Mouse (Mus musculus) NIH3T3 (cell line): ENCODE measurements around the gene Ctdnep1.
"Not testable (repeated sequence)": the region's sequence is repeated elsewhere in the genome, so short reads cannot be mapped to it uniquely, and the experiment has no call there.

Experiments used
- DNase-seq: peaks from one replicate; pipeline ENCODE4 v3.0.0-alpha.2; 2012; ENCODE audit warnings: low read depth

Gene Ctdnep1

DNA sequence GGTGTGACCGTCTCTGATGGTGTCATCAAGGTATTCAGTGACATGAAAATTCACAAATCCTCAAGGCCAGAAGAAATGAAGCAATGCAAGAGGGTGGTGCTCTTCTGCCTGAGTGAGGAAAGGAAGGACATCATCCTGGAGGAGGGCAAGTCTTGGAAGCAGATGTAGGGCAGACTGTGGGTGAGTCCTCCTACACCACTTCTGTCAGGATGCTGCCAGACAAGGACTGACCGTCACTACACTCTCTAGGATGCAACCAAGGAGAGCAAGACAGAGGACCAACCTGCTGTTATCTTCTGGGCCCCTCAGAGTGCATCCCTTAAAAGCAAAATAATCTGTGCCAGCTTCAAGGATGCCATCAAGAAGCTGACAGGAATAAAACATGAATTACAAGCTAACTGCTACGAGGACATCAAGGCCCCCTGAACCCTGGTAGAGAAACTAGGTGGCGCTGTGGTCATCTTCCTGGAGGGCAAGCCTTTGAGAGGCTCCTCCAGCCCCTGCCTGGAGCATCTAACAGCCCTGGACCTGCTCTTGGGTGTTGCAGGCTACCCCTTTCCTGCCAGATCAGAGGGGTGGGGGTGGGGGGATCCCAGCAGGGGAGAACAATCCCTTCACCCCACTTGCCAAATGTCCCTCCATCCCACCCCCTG lies 30.0 kb upstream of the Ctdnep1 start:
- DNase-seq: peak; percentile 21

DNA sequence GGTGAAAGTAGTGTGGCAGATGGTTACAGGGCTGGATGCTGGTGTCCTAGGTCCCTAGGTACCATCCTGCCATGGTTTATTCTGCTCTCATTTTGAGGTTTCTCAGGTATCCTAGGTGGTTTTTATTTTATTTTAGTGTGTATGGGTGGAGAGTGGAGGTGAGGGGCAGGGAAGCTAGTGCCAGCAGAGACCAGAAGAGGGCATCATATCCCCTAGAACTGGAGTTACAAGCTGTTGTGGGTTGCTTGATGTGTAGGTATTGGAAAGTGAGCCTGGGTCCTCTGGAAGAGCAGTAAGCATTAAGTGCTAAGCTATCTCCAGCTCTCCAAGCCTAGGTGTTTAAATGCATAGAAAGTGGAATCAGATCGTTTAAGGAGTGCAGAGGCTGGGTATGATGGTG lies 28.7 kb upstream of the Ctdnep1 start:
- DNase-seq: no peak

DNA sequence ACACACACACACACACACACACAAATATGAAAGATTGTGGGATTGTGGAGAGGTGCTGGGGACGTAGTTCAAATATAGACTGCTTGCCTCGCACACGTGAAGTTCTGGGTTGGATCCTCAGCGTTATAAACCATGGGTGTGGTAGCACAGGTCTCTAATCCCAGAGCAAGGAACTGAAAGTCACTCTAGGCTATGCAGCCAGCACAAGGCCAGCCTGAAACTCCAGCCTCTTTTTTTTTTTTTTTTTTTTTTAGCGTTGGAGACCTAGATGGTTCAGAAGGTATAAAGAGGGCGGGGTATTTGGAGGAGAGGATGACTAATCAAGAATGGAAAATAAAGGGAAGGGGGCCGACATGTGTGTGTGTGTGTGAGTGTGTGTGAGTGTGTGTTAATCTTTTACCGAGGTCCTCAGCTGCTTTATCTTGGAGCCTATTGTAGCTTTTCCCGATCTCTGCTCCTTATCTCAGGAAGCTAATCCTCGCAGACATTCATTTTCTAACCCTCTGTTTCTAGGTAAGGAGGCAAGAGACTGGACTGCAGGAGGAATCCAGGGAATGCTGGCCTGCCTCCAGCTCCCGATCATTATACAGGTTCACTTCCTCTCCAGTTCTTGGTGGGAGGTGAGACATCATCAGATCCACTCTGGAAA lies 27.6 kb upstream of the Ctdnep1 start:
- no peak for DNase-seq

DNA sequence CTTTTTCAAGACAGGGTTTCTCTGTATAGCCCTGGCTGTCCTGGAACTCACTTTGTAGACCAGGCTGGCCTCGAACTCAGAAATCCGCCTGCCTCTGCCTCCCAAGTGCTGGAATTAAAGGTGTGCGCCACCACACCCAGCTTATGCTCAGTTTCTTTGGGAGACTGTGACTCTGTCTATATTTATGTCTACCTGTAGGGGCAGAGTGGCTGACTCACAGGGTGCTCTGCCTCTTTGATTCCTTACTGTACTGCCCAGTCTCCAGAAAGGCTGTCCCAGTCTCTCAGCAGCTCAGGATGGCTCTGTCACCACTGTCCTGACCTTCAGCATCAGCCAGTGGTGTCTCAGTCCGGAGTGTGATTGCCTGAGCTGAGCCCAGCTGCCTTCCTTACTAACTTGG lies 25.3 kb upstream of the Ctdnep1 start:
- not testable (repeated sequence) for DNase-seq

DNA sequence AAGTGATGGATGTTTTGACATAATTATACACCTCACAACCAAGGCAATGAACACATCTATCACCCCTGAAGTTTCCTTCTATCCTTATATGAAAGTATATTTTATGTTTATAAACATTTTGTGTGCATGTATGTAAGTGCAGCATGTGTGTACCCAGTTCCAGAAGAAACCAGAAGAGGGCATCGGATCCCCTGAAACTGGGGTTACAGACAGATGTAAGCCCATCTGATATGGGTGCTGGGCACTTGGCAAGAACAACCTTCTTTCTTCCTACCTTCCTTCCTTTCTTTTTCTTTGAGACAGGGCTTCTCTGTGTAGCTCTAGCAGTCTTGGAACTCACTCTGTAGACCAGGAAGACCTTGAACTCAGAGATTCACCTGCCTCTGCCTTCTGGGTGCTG lies 24.7 kb upstream of the Ctdnep1 start:
- peak; percentile 23 for DNase-seq

DNA sequence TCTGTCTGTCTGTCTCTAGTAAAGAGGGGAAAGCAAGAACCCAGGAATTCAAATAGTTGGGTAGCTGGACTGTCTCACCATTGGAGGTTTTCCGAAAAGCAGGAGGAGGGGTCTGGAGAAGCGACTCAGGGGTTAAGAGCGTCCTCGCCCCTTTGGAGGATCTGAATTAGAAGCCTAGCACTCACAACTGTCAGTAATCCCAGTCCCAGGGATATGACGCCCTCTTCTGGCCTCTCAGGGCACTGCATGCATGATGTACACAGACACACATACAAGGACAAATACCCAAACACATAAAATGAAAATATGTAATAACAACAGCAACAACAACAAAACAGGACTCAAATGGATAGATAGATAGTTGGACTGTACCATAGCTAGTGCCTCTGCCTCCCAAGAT lies 20.3 kb upstream of the Ctdnep1 start:
- DNase-seq: peak; percentile 46

DNA sequence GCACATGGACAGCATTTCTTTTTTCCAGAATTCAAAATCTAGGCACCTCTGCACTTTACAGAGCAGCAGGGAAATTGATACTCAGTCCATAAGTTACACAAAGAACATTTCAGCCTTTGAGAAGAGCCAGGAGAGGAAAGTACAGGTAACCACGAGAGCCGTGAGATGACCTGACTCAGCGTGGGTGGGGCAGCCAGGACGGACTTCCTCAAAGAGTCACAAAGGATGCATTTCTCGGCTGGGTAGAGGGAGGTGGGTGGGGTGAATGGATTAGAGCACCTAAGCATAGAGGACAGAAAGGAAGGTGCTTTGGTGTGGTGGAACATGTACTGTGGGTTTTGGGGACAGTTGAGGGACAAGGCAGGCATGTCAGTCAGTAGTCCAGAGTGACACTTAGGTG lies 19.1 kb upstream of the Ctdnep1 start:
- no peak for DNase-seq

DNA sequence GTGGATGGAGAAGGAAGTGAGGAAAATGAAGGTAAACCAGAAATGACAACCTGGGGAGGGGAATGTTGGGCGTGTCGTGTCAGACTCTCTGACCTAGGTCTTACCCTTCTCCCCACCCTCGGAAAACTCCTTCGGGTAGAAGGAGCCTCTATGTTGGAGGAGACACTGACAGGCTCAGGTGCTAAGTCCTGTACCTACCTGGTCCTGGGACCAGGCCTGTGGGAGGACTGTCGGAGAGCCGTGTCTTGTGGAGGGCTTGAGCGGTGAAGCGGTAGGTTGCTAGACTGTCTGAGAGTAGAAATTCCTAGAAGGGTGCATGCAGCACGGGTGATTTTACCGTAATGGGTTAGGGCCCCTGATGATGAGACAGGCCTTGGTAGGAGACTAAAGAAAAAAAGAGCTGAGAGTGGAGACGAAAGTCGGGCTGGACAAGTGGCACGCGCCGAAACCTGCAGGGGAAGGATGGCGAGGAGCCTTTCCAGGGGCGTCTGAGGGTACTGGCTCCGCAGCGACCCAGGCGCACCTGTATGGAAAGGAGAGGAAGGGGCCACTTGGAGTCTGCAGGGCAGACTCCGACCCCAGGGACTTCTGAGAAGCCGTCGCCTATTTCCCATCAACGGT lies 16.2 kb upstream of the Ctdnep1 start, which contains the start of gene Cldn7:
TSS of gene Cldn7 (plus strand) at position 130 of the 621 bp plus-strand sequence.
- no peak for DNase-seq

DNA sequence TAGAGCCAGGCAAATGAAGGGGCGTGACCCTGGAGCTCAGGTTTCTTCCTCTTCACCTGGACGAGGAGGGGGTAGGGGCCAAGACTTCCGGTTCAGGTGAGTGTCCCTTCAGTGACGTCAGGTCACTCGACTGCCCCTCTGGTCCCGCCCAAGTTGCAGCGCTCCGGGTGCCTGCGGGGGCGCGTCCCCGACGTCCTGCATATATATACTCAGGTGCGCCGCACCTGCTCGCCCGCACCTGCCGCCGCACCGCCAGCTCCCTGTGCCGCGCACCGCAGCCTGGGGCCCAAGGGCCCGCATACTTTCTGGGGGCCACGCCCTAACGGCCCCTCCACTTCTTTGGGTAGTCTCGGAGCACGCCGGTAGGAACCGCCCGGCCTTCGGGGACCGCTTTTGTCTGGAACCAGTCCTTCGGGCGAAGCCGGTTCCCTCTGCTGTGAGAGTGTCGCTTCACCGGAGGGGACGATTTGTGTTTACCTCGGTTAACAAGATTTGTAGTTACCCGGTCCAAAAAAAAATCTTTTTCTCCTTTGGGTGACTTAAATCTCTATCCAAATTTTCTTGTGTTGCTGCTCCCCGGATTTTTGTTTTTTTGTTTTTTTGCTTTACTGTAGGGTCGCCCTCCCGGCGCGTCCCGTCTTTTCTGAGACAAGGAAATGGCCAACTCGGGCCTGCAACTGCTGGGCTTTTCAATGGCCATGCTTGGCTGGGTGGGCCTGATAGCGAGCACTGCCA lies 15.5 kb upstream of the Ctdnep1 start:
- no peak for DNase-seq

DNA sequence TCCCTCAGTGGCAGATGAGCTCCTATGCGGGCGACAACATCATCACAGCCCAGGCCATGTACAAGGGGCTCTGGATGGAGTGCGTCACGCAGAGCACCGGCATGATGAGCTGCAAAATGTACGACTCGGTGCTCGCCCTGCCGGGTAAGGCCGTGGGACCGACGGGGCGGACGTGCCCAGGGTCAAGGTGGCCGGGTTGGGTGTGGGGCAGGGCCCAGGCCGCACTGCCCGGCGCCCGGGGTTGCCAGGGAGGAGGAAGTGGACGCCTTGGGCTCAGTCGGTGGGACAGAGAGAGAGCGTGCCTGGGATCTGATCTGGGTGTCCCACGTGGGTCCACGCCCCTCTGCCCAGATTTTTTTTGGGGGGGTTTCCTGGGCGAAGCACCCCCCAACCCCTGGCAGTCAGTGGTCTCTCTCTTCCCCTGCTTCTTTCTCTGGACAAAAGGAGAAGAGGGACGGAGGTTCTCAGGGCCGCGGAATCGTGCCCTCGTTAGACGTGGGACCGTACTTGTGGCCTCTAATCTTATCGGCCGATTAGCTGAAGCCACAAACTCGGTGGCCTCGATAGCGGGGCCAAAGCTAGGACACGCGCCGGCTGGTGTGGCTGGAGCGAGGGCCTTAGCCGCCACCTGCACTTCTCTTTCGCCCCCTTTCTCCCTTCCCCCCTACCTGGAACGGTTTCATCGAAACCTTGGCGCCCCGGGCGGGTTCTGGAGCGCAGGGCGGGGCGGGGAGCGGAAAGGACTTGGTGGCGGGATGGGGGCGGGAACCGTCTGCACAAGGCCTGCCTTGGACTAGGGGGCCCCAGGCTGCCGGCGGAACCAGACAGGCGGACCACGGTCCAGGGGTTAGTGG lies 14.7 kb upstream of the Ctdnep1 start:
- DNase-seq: no peak

DNA sequence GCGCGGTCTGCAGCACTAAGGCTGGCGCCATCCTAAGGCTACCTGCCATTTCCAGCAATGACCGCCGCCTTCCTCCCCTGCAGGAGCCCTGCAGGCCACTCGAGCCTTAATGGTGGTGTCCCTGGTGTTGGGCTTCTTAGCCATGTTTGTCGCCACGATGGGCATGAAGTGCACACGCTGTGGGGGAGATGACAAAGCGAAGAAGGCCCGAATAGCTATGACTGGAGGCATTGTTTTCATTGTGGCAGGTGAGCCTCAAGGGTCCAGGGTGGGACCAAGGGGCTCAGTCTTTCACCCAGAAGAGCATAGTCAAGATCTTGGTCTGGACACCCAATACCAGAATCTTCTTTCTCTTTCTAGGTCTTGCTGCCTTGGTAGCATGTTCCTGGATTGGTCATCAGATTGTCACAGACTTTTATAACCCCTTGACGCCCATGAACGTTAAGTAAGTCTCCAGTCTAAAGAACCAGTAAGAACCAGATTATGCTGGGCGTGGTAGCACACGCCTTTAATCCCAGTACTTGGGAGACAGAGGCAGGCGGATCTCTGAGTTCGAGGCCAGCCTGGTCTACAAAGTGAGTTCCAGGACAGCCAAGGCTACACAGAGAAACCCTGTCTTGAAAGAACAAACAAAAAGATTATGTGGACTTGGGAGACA lies 14.0 kb upstream of the Ctdnep1 start:
- DNase-seq: no peak

DNA sequence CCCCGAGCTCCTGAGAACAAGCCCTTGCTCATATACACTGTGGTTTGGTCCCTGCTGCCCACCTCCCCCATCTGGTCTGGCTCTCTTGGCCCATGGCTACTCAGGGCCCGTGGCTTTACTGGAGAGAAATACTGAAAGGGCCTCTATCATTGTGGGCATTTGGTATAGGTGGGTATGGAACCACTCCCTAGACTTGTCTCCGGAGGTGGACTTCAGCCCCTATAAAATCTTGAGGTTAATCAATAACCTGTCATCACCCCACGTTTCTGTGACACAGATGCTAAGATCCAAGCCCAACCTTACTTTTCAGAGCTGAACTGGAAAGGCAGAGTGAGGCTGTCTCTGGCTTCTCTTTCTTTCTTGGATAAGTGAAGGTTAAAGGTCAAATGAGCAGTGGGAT lies 12.2 kb upstream of the Ctdnep1 start:
- DNase-seq: no peak

DNA sequence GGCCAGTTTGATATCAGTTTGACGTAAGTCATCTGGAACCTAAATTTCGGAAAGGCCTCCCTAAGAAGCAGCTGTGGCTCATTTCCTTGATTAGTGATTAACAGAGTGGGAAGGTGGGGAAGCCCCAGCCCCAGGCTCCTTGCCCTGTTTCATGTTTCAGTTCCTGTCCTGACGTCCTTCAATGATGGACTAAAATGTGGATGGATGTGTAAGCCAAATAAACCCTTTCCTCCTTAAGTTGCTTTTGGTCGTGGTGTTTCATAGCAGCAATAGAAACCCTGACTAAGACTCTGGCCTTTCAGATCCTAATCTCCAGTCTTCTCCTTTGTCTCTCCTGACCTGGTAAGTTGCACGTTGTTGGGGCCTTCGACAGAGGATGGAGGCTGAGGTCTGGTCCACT lies 10.7 kb upstream of the Ctdnep1 start:
- DNase-seq: no peak

DNA sequence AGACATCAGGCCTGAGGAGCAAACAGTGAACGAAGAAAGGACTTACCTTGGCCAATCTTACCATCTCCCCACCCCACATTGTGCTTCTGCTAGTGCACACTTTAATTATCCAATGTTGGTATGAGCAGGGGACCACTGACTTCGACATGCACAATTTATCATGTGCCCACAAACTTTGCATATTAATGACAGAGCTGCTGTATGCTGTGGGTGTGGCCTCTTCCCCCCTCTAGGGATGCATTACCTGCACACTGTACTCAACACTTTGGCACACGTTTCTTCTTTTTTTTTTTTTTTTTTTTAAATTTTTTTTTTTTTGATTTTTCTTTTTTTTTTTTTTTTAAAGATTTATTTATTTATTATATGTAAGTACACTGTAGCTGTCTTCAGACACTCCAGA lies 10.2 kb upstream of the Ctdnep1 start:
- no peak for DNase-seq

DNA sequence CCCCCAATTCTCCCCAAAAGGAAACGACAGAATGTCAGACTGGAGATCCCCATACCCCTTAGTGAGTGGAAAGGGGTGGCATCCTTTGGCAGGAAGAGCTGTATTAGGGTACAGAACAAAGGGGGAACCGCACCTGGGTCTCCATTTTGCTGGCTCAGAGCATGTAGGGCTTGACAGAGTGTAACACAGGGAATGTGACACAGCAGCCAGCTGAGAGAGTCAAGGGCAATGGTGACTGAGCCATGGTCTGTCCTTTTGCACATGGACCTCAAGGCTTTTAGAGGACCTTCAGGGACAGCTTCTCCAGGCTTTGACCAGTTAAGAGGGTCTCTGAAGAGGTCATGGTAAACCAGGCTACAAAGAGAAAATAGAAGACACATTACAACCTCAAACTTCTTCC lies 6.0 kb upstream of the Ctdnep1 start:
- DNase-seq: no peak

DNA sequence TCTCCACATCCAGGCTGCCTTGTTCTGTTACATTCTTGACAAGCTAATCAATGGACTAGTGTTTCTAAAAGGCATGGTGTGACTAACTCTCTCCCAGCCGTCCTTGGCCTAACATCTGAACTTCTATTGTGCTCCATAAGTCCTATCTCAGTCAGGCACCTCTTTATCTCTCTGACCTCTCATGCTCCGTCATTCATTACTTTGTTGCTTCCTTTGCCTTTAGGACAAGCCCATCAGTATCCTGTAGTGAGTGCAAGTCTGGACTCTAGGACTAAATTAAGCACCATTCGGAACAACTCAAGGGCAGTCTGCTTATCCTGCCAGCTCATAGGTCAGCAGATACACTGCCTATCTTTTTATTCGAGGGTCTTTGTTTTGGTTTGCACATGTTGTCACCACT lies 4.7 kb upstream of the Ctdnep1 start:
- DNase-seq: no peak

DNA sequence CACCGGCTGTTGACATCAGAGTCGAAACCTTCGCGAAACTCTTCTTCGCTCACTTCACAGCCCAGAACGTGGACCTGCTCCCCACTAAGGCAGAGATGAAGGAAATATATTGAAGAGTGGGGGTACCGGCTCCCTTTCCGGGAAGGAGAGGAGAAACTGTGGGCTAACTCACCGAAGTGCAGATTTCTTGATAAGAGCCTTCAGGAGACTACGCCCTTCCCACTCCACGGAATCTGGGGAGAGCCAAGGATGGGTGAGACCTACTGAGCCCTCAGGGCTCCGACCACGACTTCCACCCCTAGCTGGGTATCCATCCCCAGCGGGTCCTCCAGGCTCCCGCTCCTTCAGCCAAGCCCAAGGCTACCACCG lies 1.1 kb upstream of the Ctdnep1 start:
- no peak for DNase-seq

DNA sequence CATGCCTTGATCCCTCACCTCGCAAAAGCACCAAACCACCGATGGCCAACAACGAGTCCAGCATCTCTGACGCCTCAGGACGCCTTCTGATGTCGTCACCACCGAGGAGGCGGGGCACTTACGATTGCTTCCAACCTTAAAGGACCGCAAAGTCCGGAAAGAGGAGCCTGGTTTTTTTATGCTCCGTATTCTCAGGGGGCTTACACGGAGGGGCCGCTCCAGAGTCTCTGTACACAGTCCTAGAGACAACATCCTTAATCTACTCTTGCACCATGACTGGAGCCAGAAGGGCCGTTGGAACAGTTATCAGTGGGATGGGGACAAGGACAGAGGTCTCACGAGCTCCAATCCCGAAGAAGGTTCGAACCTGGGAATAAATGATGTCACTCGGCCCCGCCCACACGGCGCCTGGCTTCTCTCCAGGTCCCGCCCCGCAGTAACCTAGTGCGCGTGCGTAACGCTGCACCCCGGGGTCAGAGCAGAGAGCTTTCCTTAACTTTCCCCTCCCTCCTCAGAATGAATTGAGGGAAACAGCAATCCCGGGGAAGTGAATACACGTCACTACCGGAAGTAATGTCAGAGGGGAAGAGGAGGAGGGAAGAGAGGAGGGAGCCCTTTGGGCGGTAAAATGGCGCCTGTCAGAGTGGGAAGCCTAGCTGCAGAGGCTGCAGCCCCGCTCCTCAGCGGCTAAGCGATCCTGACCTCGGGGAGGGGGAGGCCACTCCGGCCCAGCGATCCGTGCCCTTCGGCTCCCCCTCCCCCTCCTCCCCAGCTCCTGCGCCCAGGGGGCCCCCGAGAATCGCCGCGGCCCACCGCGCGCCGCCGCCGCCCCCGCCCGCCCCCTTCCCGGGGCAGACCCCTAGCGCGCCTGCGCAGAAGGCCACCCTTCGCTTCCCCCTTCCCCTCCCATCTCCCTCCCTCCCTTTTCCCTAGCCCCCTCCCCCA lies 488 bp upstream of the Ctdnep1 start:
- DNase-seq: peak; percentile 99

DNA sequence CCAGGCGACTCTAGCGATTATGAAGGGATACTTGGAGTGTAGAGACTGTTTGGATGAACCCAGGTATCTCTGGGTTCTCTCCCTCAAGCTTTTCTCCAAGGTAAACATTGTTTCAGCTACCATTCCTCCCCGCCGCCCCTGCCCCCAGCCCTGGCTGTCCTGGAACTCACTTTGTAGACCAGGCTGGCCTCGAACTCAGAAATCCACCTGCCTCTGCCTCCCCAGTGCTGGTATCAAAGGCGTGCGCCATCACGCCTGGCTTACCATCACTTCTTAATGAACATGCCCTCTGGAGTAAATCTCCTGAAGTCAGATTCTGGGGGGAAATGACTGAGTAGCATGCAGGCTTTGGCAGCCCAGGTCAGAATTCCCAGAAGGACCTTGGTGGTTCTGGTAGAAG lies 1.3 kb downstream of the Ctdnep1 start, which contains the start of gene Elp5:
TSS of gene Elp5 (minus strand) at position 293 of the 400 bp plus-strand sequence.
- no peak for DNase-seq

DNA sequence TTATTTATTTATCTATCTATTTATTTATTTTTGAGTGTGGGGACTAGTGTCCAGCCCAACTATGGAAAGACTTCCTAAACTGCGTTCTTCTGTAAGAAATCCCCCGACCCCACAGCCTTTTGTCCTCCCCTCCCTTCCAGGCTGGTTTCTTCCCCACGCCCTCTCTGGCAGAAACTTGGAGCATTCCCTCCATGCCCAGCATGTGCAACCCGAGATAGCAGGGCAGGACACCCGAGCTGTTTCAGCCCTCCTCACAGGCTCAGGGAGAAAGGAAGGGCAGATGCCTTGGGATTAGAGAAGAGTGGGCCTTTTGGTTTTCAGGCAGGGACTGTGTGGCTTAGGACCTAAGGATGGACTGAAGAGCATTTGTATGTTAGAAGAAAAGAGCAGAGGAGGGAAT lies 1.9 kb downstream of the Ctdnep1 start:
- DNase-seq: peak; percentile 38
